Mouse (Mus musculus): ENCODE data around the gene Dpp7.

The Dpp7 gene

GRCm38 (mm10) chr2:25310180-25310579 is 46.0 kb downstream of the Dpp7 start:
- DNase-seq: no peak

GRCm38 (mm10) chr2:25305587-25306359 is 50.4 kb downstream of the Dpp7 start:
- DNase-seq: no peak

GRCm38 (mm10) chr2:25304657-25305541 is 51.3 kb downstream of the Dpp7 start:
- peak; percentile 26 for DNase-seq

GRCm38 (mm10) chr2:25303931-25304656 is 52.1 kb downstream of the Dpp7 start:
- DNase-seq: no peak

GRCm38 (mm10) chr2:25303452-25303851 is 52.7 kb downstream of the Dpp7 start:
- DNase-seq: no peak

Measured in liver (tissue).